Mouse (Mus musculus) neural tube, embryonic 15.5 days (tissue): ENCODE results near the gene Gm20431. TPM values are rescaled to one million over a fixed set of nuclear protein-coding genes. Genes with fewer than 3 reads are reported as not detected.

Source experiments
- ATAC-seq: fragments of 200-750 bp; cut with Nextera tagmentation; 2 replicates; pipeline ENCODE4 v1.8.0; 2017; ENCODE audit warnings: mild to moderate bottlenecking, moderate TSS enrichment, moderate library complexity; ENCODE audit not compliant: low FRiP score
- H3K27ac ChIP-seq: fragments of 300-500 bp; sonication (generic); replicated peaks from 2 replicates; pipeline ENCODE4 v1.5.1; 2015; ENCODE audit warnings: mild to moderate bottlenecking, inconsistent platforms
- H3K27me3 ChIP-seq: fragments of 300-500 bp; sonication (generic); replicated peaks from 2 replicates; pipeline ENCODE4 v1.6.1; 2015; ENCODE audit warnings: inconsistent platforms
- H3K36me3 ChIP-seq: fragments of 300-500 bp; sonication (generic); 2 replicates; pipeline ENCODE4 v1.6.1; 2015; ENCODE audit warnings: inconsistent platforms
- H3K4me1 ChIP-seq: fragments of 300-500 bp; sonication (generic); 2 replicates; pipeline ENCODE4 v1.6.1; 2015; ENCODE audit warnings: inconsistent platforms
- H3K4me2 ChIP-seq: fragments of 300-500 bp; sonication (generic); 2 replicates; pipeline ENCODE4 v1.6.1; 2015; ENCODE audit warnings: inconsistent platforms, mild to moderate bottlenecking, moderate library complexity
- H3K4me3 ChIP-seq: fragments of 300-500 bp; sonication (generic); replicated peaks from 2 replicates; pipeline ENCODE4 v1.5.1; 2015; ENCODE audit warnings: mild to moderate bottlenecking, inconsistent platforms
- H3K9ac ChIP-seq: fragments of 300-500 bp; sonication (generic); replicated peaks from 2 replicates; pipeline ENCODE4 v1.6.1; 2015; ENCODE audit warnings: mild to moderate bottlenecking, inconsistent platforms
- H3K9me3 ChIP-seq: fragments of 300-500 bp; sonication (generic); replicated peaks from 2 replicates; pipeline ENCODE4 v1.6.1; 2016; ENCODE audit warnings: inconsistent platforms
- WGBS: fragments of 180-500 bp; shearing (Covaris S2); methylation state at CpG from one replicate; pipeline ENCODE4 v1.1.7; 2015; ENCODE audit warnings: mixed read lengths; 5-methylcytosine and 5-hydroxymethylcytosine counted together
- polyA plus RNA-seq: library from polyadenylated mRNA; unstranded; fragments of >200 nt; fragmentation: Nextera tagmentation; extraction: Ambion mirVana; gene quantifications from 2 replicates; pipeline ENCODE4 v1.2.1, GENCODE M21; 2015

Gene Gm20431
- polyA plus RNA-seq, 1 experiment from 2014 or later = 13.8 TPM

GRCm38 (mm10) chr2:167688498-167689451, 27.5 kb upstream of the Gm20431 start, which contains the start of gene Cebpb:
TSS of gene Cebpb (plus strand) at chr2:167688915.
- H3K4me1 ChIP-seq = peaks cover 25% of the 10 kb centered on the region
- peaks cover 64% of the 10 kb centered on the region for H3K27me3 ChIP-seq
- H3K4me2 ChIP-seq = peak within 1 kb of the TSS; percentile 95
- ATAC-seq = peak; percentile 59
- H3K9me3 ChIP-seq = no peaks in the 10 kb centered on the region
- H3K27ac ChIP-seq = peak within 1 kb of the TSS; percentile 63; the same call in 1 of the 2 replicates
- peak within 1 kb of the TSS; percentile 60 for H3K9ac ChIP-seq
- under 1% methylated on average over 129 of the region's 147 CpGs for WGBS
- H3K4me3 ChIP-seq = peak within 1 kb of the TSS; percentile 71
- no peaks in the 10 kb centered on the region for H3K36me3 ChIP-seq

- H3K4me3 ChIP-seq = peak overlapping the region; percentile 71
- peaks cover 64% of the 10 kb centered on the region for H3K27me3 ChIP-seq
- H3K4me2 ChIP-seq = peak overlapping the region; percentile 95
- H3K27ac ChIP-seq = no peak overlapping the region
- H3K9me3 ChIP-seq = no peaks in the 10 kb centered on the region
- peaks cover 25% of the 10 kb centered on the region for H3K4me1 ChIP-seq
- ATAC-seq = peak; percentile 7; the same call in 1 of the 2 replicates
- 22% methylated on average over 12 of the region's 12 CpGs for WGBS
- H3K36me3 ChIP-seq = no peaks in the 10 kb centered on the region
- no peak overlapping the region for H3K9ac ChIP-seq
Observed at GRCm38 (mm10) chr2:167688126-167688497, 26.8 kb upstream of the Gm20431 start.

GRCm38 (mm10) chr2:167687651-167688101, 26.4 kb upstream of the Gm20431 start:
- no peak for ATAC-seq
- no peak overlapping the region for H3K27ac ChIP-seq
- H3K4me1 ChIP-seq = peaks cover 25% of the 10 kb centered on the region
- no peaks in the 10 kb centered on the region for H3K36me3 ChIP-seq
- 65% methylated on average over 11 of the region's 11 CpGs for WGBS
- no peaks in the 10 kb centered on the region for H3K9me3 ChIP-seq
- no peak overlapping the region for H3K4me2 ChIP-seq
- H3K9ac ChIP-seq = no peak overlapping the region
- H3K4me3 ChIP-seq = no peak overlapping the region
- H3K27me3 ChIP-seq = peaks cover 64% of the 10 kb centered on the region

- Histone ChIP-seq H3K4me3 (no peak overlapping the region), H3K36me3 (no peaks in the 10 kb centered on the region), H3K9ac (no peak overlapping the region), H3K4me1 (peaks cover 25% of the 10 kb centered on the region), H3K27me3 (peaks cover 62% of the 10 kb centered on the region), H3K4me2 (no peak overlapping the region), H3K9me3 (no peaks in the 10 kb centered on the region), H3K27ac (no peak overlapping the region)
- WGBS = 83% methylated on average over 4 of the region's 4 CpGs
- ATAC-seq = no peak
Observed at GRCm38 (mm10) chr2:167687250-167687586, 25.9 kb upstream of the Gm20431 start.

GRCm38 (mm10) chr2:167686382-167687249, 25.3 kb upstream of the Gm20431 start:
- Histone ChIP-seq H3K9ac (no peak overlapping the region), H3K27ac (no peak overlapping the region), H3K4me2 (no peak overlapping the region), H3K4me1 (peaks cover 25% of the 10 kb centered on the region), H3K36me3 (no peaks in the 10 kb centered on the region), H3K9me3 (no peaks in the 10 kb centered on the region), H3K27me3 (peaks cover 56% of the 10 kb centered on the region), H3K4me3 (no peak overlapping the region)
- no peak for ATAC-seq
- WGBS = 77% methylated on average over 16 of the region's 16 CpGs

- H3K4me2 ChIP-seq = no peak overlapping the region
- no peaks in the 10 kb centered on the region for H3K36me3 ChIP-seq
- no peak for ATAC-seq
- no peak overlapping the region for H3K27ac ChIP-seq
- peaks cover 22% of the 10 kb centered on the region for H3K4me1 ChIP-seq
- peaks cover 48% of the 10 kb centered on the region for H3K27me3 ChIP-seq
- H3K9me3 ChIP-seq = no peaks in the 10 kb centered on the region
- WGBS = 82% methylated on average over 3 of the region's 3 CpGs
- no peak overlapping the region for H3K9ac ChIP-seq
- no peak overlapping the region for H3K4me3 ChIP-seq
Observed at GRCm38 (mm10) chr2:167685865-167686264, 24.6 kb upstream of the Gm20431 start.

- Histone ChIP-seq H3K27me3 (peaks cover 43% of the 10 kb centered on the region), H3K36me3 (no peaks in the 10 kb centered on the region), H3K4me2 (no peak overlapping the region), H3K4me1 (peaks cover 16% of the 10 kb centered on the region), H3K4me3 (no peak overlapping the region), H3K9me3 (no peaks in the 10 kb centered on the region), H3K9ac (no peak overlapping the region), H3K27ac (no peak overlapping the region)
- WGBS = 8% methylated on average over 8 of the region's 8 CpGs
- ATAC-seq = 0 out of 2 replicates have a peak, but pooled peaks have one; percentile 22
Observed at GRCm38 (mm10) chr2:167685137-167685536, 23.8 kb upstream of the Gm20431 start.

- 80% methylated on average over 3 of the region's 3 CpGs for WGBS
- peaks cover 9% of the 10 kb centered on the region; the same call in 1 of the 2 replicates for H3K4me1 ChIP-seq
- H3K4me2 ChIP-seq = no peak overlapping the region
- peaks cover 34% of the 10 kb centered on the region for H3K27me3 ChIP-seq
- H3K9ac ChIP-seq = no peak overlapping the region
- no peak overlapping the region for H3K27ac ChIP-seq
- no peak for ATAC-seq
- H3K9me3 ChIP-seq = no peaks in the 10 kb centered on the region
- no peaks in the 10 kb centered on the region for H3K36me3 ChIP-seq
- H3K4me3 ChIP-seq = no peak overlapping the region
Observed at GRCm38 (mm10) chr2:167683721-167684120, 22.4 kb upstream of the Gm20431 start.

- Histone ChIP-seq H3K4me2 (no peak overlapping the region), H3K9me3 (no peaks in the 10 kb centered on the region), H3K9ac (no peak overlapping the region), H3K4me3 (no peak overlapping the region), H3K36me3 (no peaks in the 10 kb centered on the region), H3K27ac (no peak overlapping the region), H3K27me3 (peaks cover 12% of the 10 kb centered on the region), H3K4me1 (peaks cover 4% of the 10 kb centered on the region; the same call in 1 of the 2 replicates)
- no peak for ATAC-seq
- 55% methylated on average over 5 of the region's 5 CpGs for WGBS
Observed at GRCm38 (mm10) chr2:167680657-167681056, 19.4 kb upstream of the Gm20431 start.

- Histone ChIP-seq H3K4me3 (no peak overlapping the region), H3K9me3 (no peaks in the 10 kb centered on the region), H3K27me3 (peaks cover 8% of the 10 kb centered on the region), H3K4me2 (no peak overlapping the region), H3K4me1 (peaks cover 4% of the 10 kb centered on the region; the same call in 1 of the 2 replicates), H3K36me3 (no peaks in the 10 kb centered on the region), H3K9ac (no peak overlapping the region), H3K27ac (no peak overlapping the region)
- ATAC-seq = peak; percentile 54; the same call in 1 of the 2 replicates
- WGBS = 4% methylated on average over 13 of the region's 13 CpGs
Observed at GRCm38 (mm10) chr2:167679902-167680430, 18.7 kb upstream of the Gm20431 start.

GRCm38 (mm10) chr2:167678600-167678999, 17.3 kb upstream of the Gm20431 start:
- no peak for ATAC-seq
- Histone ChIP-seq H3K4me1 (peaks cover 4% of the 10 kb centered on the region; the same call in 1 of the 2 replicates), H3K9me3 (no peaks in the 10 kb centered on the region), H3K27ac (no peak overlapping the region), H3K9ac (no peak overlapping the region), H3K36me3 (no peaks in the 10 kb centered on the region), H3K4me2 (no peak overlapping the region), H3K27me3 (no peaks in the 10 kb centered on the region), H3K4me3 (no peak overlapping the region)
- WGBS = 55% methylated on average over 5 of the region's 5 CpGs
